Mouse (Mus musculus) midbrain, embryonic 14.5 days (tissue): ENCODE data around the gene Myo16. TPM values are rescaled to one million over a fixed set of nuclear protein-coding genes. Genes with fewer than 3 reads are reported as not detected.

ENCODE experiments used
- ATAC-seq: fragments of 200-750 bp; cut with Nextera tagmentation; 2 replicates; pipeline ENCODE4 v1.8.0; 2017; ENCODE audit warnings: moderate number of reproducible peaks, moderate library complexity; ENCODE audit not compliant: low FRiP score, low TSS enrichment
- DNase-seq: peaks from one replicate; pipeline ENCODE4 v3.0.0-alpha.2; 2015
- H3K27ac ChIP-seq: fragments of 300-500 bp; sonication (generic); replicated peaks from 2 replicates; pipeline ENCODE4 v1.5.1; 2014; ENCODE audit warnings: mild to moderate bottlenecking, low read depth, low read length, moderate library complexity
- H3K27me3 ChIP-seq: fragments of 300-500 bp; sonication (generic); 2 replicates; pipeline ENCODE4 v1.6.1; 2014; ENCODE audit warnings: low read length, control low read depth, mixed read lengths; ENCODE audit not compliant: control insufficient read depth, insufficient read depth
- H3K36me3 ChIP-seq: fragments of 300-500 bp; sonication (generic); 2 replicates; pipeline ENCODE4 v1.6.1; 2014; ENCODE audit warnings: low read length, control low read depth; ENCODE audit not compliant: control insufficient read depth, insufficient read depth
- H3K4me1 ChIP-seq: fragments of 300-500 bp; sonication (generic); 2 replicates; pipeline ENCODE4 v1.6.1; 2014; ENCODE audit warnings: mild to moderate bottlenecking, antibody characterized with exemption, low read length, control low read depth; ENCODE audit not compliant: control insufficient read depth, insufficient read depth
- H3K4me2 ChIP-seq: fragments of 300-500 bp; sonication (generic); 2 replicates; pipeline ENCODE4 v1.6.1; 2014; ENCODE audit warnings: mild to moderate bottlenecking, low read length, moderate library complexity
- H3K4me3 ChIP-seq: fragments of 300-500 bp; sonication (generic); replicated peaks from 2 replicates; pipeline ENCODE4 v1.5.1; 2014; ENCODE audit warnings: low read depth, low read length
- H3K9ac ChIP-seq: fragments of 300-500 bp; sonication (generic); replicated peaks from 2 replicates; pipeline ENCODE4 v1.6.1; 2014; ENCODE audit warnings: mild to moderate bottlenecking, low read length, moderate library complexity
- H3K9me3 ChIP-seq: fragments of 300-500 bp; sonication (generic); 2 replicates; pipeline ENCODE4 v1.6.1; 2016; ENCODE audit warnings: low read length, control low read depth, mixed read lengths; ENCODE audit not compliant: control insufficient read depth
- WGBS: fragments of 180-500 bp; shearing (Covaris S2); extraction: QIAGEN DNeasy Blood & Tissue Kit; methylation state at CpG from one replicate; pipeline ENCODE4 v1.1.7; 2014; 5-methylcytosine and 5-hydroxymethylcytosine counted together
- polyA plus RNA-seq: library from polyadenylated mRNA; unstranded; fragments of >200 nt; fragmentation: Nextera tagmentation; extraction: Ambion mirVana; gene quantifications from 2 replicates; pipeline ENCODE4 v1.2.1, GENCODE M21; 2014

Gene Myo16
- polyA plus RNA-seq, 1 experiment from 2014 or later = 6.1 TPM

GRCm38 (mm10) chr8:10303061-10303460, 149.3 kb downstream of the Myo16 start:
- WGBS = 51% methylated on average over 4 of the region's 4 CpGs
- Histone ChIP-seq H3K36me3 (no peaks in the 10 kb centered on the region), H3K4me2 (no peak overlapping the region), H3K4me3 (no peak overlapping the region), H3K4me1 (0 out of 2 replicates have a peak, but pooled peaks cover 14% of the 10 kb centered on the region), H3K9me3 (no peaks in the 10 kb centered on the region), H3K27me3 (no peaks in the 10 kb centered on the region), H3K9ac (no peak overlapping the region), H3K27ac (no peak overlapping the region)
- DNase-seq = no peak
- ATAC-seq = no peak

- no peak for ATAC-seq
- WGBS = 84% methylated on average over 3 of the region's 3 CpGs
- no peaks in the 10 kb centered on the region for H3K9me3 ChIP-seq
Measured at GRCm38 (mm10) chr8:10303992-10304391, 150.3 kb downstream of the Myo16 start.

GRCm38 (mm10) chr8:10304721-10305120, 151.0 kb downstream of the Myo16 start:
- 57% methylated on average over 1 of the region's 1 CpGs for WGBS
- ATAC-seq (no peak), DNase-seq (peak; percentile 65)
- Histone ChIP-seq H3K9ac (no peak overlapping the region), H3K4me1 (0 out of 2 replicates have a peak, but pooled peaks cover 17% of the 10 kb centered on the region), H3K27me3 (no peaks in the 10 kb centered on the region), H3K4me3 (no peak overlapping the region), H3K27ac (no peak overlapping the region), H3K36me3 (no peaks in the 10 kb centered on the region), H3K4me2 (no peak overlapping the region), H3K9me3 (no peaks in the 10 kb centered on the region)

More at GRCm38 (mm10) chr8:10303992-10304391, 150.3 kb downstream of the Myo16 start:
- Histone ChIP-seq H3K36me3 (no peaks in the 10 kb centered on the region), H3K4me1 (0 out of 2 replicates have a peak, but pooled peaks cover 17% of the 10 kb centered on the region), H3K27me3 (no peaks in the 10 kb centered on the region), H3K9ac (no peak overlapping the region), H3K27ac (no peak overlapping the region), H3K4me2 (no peak overlapping the region), H3K4me3 (no peak overlapping the region)
- DNase-seq = no peak

GRCm38 (mm10) chr8:10307345-10307744, 153.6 kb downstream of the Myo16 start:
- no peak overlapping the region for H3K4me2 ChIP-seq
- DNase-seq (no peak), ATAC-seq (no peak)
- no peaks in the 10 kb centered on the region for H3K36me3 ChIP-seq
- WGBS = 87% methylated on average over 6 of the region's 6 CpGs
- H3K9me3 ChIP-seq = no peaks in the 10 kb centered on the region
- no peaks in the 10 kb centered on the region for H3K27me3 ChIP-seq
- H3K4me1 ChIP-seq = 0 out of 2 replicates have a peak, but pooled peaks cover 15% of the 10 kb centered on the region
- no peak overlapping the region for H3K4me3 ChIP-seq
- no peak overlapping the region for H3K9ac ChIP-seq
- no peak overlapping the region for H3K27ac ChIP-seq

- DNase-seq = peak; percentile 51
- no peak for ATAC-seq
- Histone ChIP-seq H3K4me3 (no peak overlapping the region), H3K27ac (peak overlapping the region; percentile 9; the same call in 1 of the 2 replicates), H3K9me3 (no peaks in the 10 kb centered on the region), H3K9ac (no peak overlapping the region), H3K4me1 (0 out of 2 replicates have a peak, but pooled peaks cover 12% of the 10 kb centered on the region), H3K36me3 (no peaks in the 10 kb centered on the region), H3K27me3 (no peaks in the 10 kb centered on the region), H3K4me2 (no peak overlapping the region)
- 47% methylated on average over 12 of the region's 12 CpGs for WGBS
Measured at GRCm38 (mm10) chr8:10307770-10308476, 154.2 kb downstream of the Myo16 start.

- Histone ChIP-seq H3K27me3 (no peaks in the 10 kb centered on the region), H3K36me3 (no peaks in the 10 kb centered on the region), H3K4me3 (no peak overlapping the region), H3K9me3 (no peaks in the 10 kb centered on the region), H3K4me1 (0 out of 2 replicates have a peak, but pooled peaks cover 4% of the 10 kb centered on the region), H3K9ac (no peak overlapping the region), H3K27ac (no peak overlapping the region), H3K4me2 (no peak overlapping the region)
- ATAC-seq (no peak), DNase-seq (no peak)
- WGBS = 87% methylated on average over 2 of the region's 2 CpGs
Measured at GRCm38 (mm10) chr8:10310470-10310869, 156.8 kb downstream of the Myo16 start.

- H3K9ac ChIP-seq = no peak overlapping the region
- no peak for ATAC-seq
- H3K4me1 ChIP-seq = 0 out of 2 replicates have a peak, but pooled peaks cover 4% of the 10 kb centered on the region
- no peaks in the 10 kb centered on the region for H3K9me3 ChIP-seq
- no peak overlapping the region for H3K27ac ChIP-seq
- H3K27me3 ChIP-seq = no peaks in the 10 kb centered on the region
- 57% methylated on average over 10 of the region's 10 CpGs for WGBS
- peak; percentile 25 for DNase-seq
- H3K4me2 ChIP-seq = no peak overlapping the region
- H3K36me3 ChIP-seq = no peaks in the 10 kb centered on the region
- no peak overlapping the region for H3K4me3 ChIP-seq
Measured at GRCm38 (mm10) chr8:10312316-10312715, 158.6 kb downstream of the Myo16 start.

- Histone ChIP-seq H3K27me3 (no peaks in the 10 kb centered on the region), H3K4me1 (no peaks in the 10 kb centered on the region), H3K4me2 (no peak overlapping the region), H3K9me3 (no peaks in the 10 kb centered on the region), H3K4me3 (no peak overlapping the region), H3K36me3 (no peaks in the 10 kb centered on the region), H3K27ac (no peak overlapping the region), H3K9ac (no peak overlapping the region)
- WGBS = 50% methylated on average over 5 of the region's 5 CpGs
- ATAC-seq (no peak), DNase-seq (peak; percentile 44)
Measured at GRCm38 (mm10) chr8:10316201-10316600, 162.5 kb downstream of the Myo16 start.

GRCm38 (mm10) chr8:10318103-10318502, 164.4 kb downstream of the Myo16 start:
- WGBS = 53% methylated on average over 7 of the region's 7 CpGs
- ATAC-seq (no peak), DNase-seq (peak; percentile 9)
- Histone ChIP-seq H3K27me3 (no peaks in the 10 kb centered on the region), H3K4me1 (no peaks in the 10 kb centered on the region), H3K4me2 (no peak overlapping the region), H3K9ac (no peak overlapping the region), H3K9me3 (no peaks in the 10 kb centered on the region), H3K4me3 (no peak overlapping the region), H3K36me3 (no peaks in the 10 kb centered on the region), H3K27ac (no peak overlapping the region)
